Mouse (Mus musculus): Measurements from ENCODE around the gene 5330417C22Rik. TPM values are rescaled to one million over a fixed set of nuclear protein-coding genes. Genes with fewer than 3 reads are reported as not detected.
A peak's percentile ranks its signal among the peaks of the same experiment; 100 is the strongest.
"Not testable (repeated sequence)": the region's sequence is repeated elsewhere in the genome, so short reads cannot be mapped to it uniquely, and the experiment has no call there.

5330417C22Rik gene
- polyA plus RNA-seq, 2 experiments: 0.11 to 0.17 TPM

DNA sequence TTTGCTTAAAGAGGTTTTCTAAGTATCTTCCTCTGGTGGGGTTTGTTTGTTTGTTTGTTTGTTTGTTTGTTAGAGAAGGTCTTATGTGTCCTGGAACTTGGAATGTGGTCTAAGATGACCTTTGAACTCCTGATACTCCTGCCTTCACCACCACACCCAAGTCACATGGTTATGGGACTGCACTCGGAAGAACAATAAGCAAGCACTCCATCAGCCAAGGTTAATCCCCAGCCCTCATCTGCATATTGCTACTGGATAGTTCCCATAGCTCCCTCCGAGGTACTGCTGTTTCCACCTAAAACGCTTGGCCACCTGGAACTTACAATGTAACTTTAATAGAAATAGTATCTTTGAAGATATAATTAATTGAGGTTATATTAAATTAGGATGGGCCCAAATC, 22.9 kb downstream of the 5330417C22Rik start:
- H3K4me3 ChIP-seq (ENCODE audit: insufficient read depth in 1 of 2, low read depth in 2 of 2, low read length in 2 of 2): no peak overlapping the region
- no peaks in the 10 kb centered on the region for H3K27me3 ChIP-seq (ENCODE audit: control insufficient read depth, insufficient read depth, low read length)
- ATAC-seq (ENCODE audit: insufficient read depth) (no peak), DNase-seq (ENCODE audit: low read depth in 3 of 3, low spot score in 3 of 3) (no peak)
- no peak overlapping the region for H3K4me2 ChIP-seq (ENCODE audit: low read depth)
- TF ChIP-seq EP300 (IDR thresholded peaks at IDR 0.05; ENCODE audit: low read depth): no peak
- WGBS (ENCODE audit: insufficient replicate concordance): 44% methylated on average over 3 of the region's 3 CpGs
- no peak overlapping the region for H3K27ac ChIP-seq
- no peak overlapping the region for H3K9ac ChIP-seq (replicated peaks)
- H3K4me1 ChIP-seq (replicated peaks; ENCODE audit: control insufficient read depth in 2 of 2, insufficient read depth in 2 of 2, low read length in 1 of 2): 0 out of 4 replicates have a peak, but pooled peaks cover 0 to 2% of the 10 kb centered on the region in 2 experiments
- no peaks in the 10 kb centered on the region for H3K9me3 ChIP-seq (ENCODE audit: control insufficient read depth, low read length)
- no peaks in the 10 kb centered on the region for H3K36me3 ChIP-seq (replicated peaks; ENCODE audit: control insufficient read depth, insufficient read depth, low read depth)

DNA sequence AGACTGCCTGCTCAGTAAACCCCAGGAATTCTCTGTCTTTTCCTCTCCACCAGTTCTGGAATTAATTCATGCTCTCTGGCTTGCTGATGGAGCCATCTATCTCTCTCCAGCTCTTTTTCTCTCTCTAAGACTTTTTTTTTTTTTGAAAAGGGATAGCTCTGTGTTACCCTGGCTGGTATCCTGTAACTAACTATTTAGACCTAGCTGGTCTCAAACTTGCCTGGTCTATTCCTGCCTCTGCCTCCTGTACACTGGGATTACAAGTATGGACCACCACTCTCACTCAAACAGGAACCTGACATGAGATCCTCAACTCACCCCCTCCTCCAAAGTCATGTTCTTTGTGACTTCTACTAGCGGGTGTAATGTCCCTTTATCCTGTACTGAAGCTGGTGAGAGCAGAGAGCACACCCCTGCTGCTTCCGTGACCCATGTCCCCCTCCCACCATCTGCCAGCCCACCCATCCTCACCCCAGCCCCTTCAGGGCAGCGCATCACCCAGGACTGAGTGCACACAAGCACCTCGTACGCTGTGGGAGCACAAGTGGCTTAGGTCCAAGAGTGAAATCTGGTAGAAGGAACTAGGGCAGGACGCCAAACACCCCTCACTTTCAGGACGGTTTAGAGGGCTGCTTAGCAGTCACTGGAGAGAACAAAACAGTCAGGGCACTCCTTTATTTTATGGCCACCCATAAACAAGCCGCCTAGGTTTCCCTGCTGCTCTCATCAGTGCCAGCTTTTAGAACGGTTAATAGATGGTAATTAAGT, 25.4 kb downstream of the 5330417C22Rik start:
- H3K9ac ChIP-seq (replicated peaks): no peak overlapping the region
- TF ChIP-seq EP300 (IDR thresholded peaks at IDR 0.05; ENCODE audit: low read depth) (no peak), CTCF (IDR thresholded peaks at IDR 0.05; ENCODE audit: low read depth) (no peak)
- no peak overlapping the region for H3K4me3 ChIP-seq (ENCODE audit: insufficient read depth in 1 of 2, low read depth in 2 of 2, low read length in 2 of 2)
- 0 out of 4 replicates have a peak, but pooled peaks cover 0 to 2% of the 10 kb centered on the region in 2 experiments for H3K4me1 ChIP-seq (replicated peaks; ENCODE audit: control insufficient read depth in 2 of 2, insufficient read depth in 2 of 2, low read length in 1 of 2)
- DNase-seq (ENCODE audit: low read depth in 3 of 3, low spot score in 3 of 3) (no peak), ATAC-seq (ENCODE audit: insufficient read depth) (no peak)
- H3K27ac ChIP-seq: no peak overlapping the region
- no peak overlapping the region for H3K4me2 ChIP-seq (ENCODE audit: low read depth)
- no peaks in the 10 kb centered on the region for H3K9me3 ChIP-seq (ENCODE audit: control insufficient read depth, low read length)
- no peaks in the 10 kb centered on the region for H3K36me3 ChIP-seq (replicated peaks; ENCODE audit: control insufficient read depth, insufficient read depth, low read depth)
- H3K27me3 ChIP-seq (ENCODE audit: control insufficient read depth, insufficient read depth, low read length): no peaks in the 10 kb centered on the region
- WGBS (ENCODE audit: insufficient replicate concordance): 30% methylated on average over 9 of the region's 9 CpGs

DNA sequence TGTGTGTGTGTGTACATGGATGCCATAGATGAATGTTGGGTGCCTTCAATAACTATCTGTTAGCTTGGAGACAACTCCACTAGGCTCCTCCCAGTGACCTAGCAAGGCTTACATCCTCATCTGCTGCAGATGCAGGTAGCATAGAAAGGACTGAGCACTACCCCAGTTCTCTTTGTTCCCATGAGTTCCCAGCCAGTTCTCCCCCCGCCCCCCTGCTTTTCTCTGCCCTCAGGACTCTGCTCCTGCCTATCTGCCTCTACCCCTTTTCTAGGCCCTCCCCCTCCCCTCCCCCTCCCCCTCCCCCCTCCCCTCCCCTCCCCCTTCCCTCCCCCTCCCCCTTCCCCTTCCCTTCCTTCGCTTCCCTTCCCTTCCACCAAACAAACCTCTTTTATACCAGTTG, 26.2 kb downstream of the 5330417C22Rik start:
- H3K36me3 ChIP-seq (replicated peaks; ENCODE audit: control insufficient read depth, insufficient read depth, low read depth): no peaks in the 10 kb centered on the region
- 0 out of 4 replicates have a peak, but pooled peaks cover 0 to 2% of the 10 kb centered on the region in 2 experiments for H3K4me1 ChIP-seq (replicated peaks; ENCODE audit: control insufficient read depth in 2 of 2, insufficient read depth in 2 of 2, low read length in 1 of 2)
- no peak overlapping the region for H3K9ac ChIP-seq (replicated peaks)
- H3K4me3 ChIP-seq (ENCODE audit: insufficient read depth in 1 of 2, low read depth in 2 of 2, low read length in 2 of 2): no peak overlapping the region
- no peaks in the 10 kb centered on the region for H3K9me3 ChIP-seq (ENCODE audit: control insufficient read depth, low read length)
- no peak for ATAC-seq (ENCODE audit: insufficient read depth)
- H3K27me3 ChIP-seq (ENCODE audit: control insufficient read depth, insufficient read depth, low read length): no peaks in the 10 kb centered on the region
- no peak overlapping the region for H3K4me2 ChIP-seq (ENCODE audit: low read depth)
- DNase-seq (ENCODE audit: low read depth in 3 of 3, low spot score in 3 of 3): no peak
- H3K27ac ChIP-seq: no peak overlapping the region
- WGBS (ENCODE audit: insufficient replicate concordance): 39% methylated on average over 2 of the region's 2 CpGs
- TF ChIP-seq EP300 (IDR thresholded peaks at IDR 0.05; ENCODE audit: low read depth): no peak

DNA sequence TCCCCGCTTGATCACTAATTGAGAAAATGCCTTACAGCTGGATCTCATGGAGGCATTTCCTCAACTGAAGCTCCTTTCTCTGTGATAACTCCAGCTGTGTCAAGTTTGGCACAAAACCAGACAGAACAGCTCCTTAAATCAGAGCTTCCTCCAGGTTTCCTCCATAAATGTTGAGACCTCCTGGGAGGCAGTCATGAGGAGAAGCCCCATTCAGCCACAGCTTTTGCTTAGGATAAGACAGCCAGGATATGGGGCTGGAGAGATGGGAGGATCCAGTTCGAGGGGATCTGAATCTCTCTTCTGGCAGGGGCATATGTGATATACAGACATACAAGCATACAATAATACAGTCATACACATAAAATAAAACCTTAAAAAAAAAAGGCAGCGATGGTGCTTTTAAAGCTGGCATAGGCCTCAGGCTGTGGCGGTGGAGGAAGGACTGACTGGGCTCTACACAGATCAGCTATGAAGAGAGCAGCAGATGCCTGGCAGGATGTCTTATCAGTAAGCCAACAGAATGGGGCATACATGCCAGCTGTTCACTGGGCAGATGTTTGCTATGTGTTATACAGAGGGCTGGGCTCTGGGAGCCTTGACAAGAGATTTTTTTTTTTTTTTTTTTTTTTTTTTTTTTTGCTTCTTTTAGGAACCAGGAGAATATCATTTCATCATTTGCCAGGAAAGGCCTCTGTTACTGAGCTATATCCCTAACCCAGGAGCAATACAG, 27.4 kb downstream of the 5330417C22Rik start:
- TF ChIP-seq CTCF (IDR thresholded peaks at IDR 0.05; ENCODE audit: low read depth): no peak
- TF ChIP-seq EP300 (IDR thresholded peaks at IDR 0.05; ENCODE audit: low read depth): peak; percentile 63
- no peaks in the 10 kb centered on the region for H3K27me3 ChIP-seq (ENCODE audit: control insufficient read depth, insufficient read depth, low read length)
- no peaks in the 10 kb centered on the region for H3K36me3 ChIP-seq (replicated peaks; ENCODE audit: control insufficient read depth, insufficient read depth, low read depth)
- H3K27ac ChIP-seq: no peak overlapping the region
- no peak overlapping the region for H3K4me3 ChIP-seq (ENCODE audit: insufficient read depth in 1 of 2, low read depth in 2 of 2, low read length in 2 of 2)
- no peak overlapping the region for H3K4me2 ChIP-seq (ENCODE audit: low read depth)
- peak; percentile 16 to 39 (median 22) for DNase-seq (ENCODE audit: low read depth in 3 of 3, low spot score in 3 of 3)
- WGBS (ENCODE audit: insufficient replicate concordance): 56% methylated on average over 4 of the region's 4 CpGs
- 0 out of 4 replicates have a peak, but pooled peaks cover 0 to 2% of the 10 kb centered on the region in 2 experiments for H3K4me1 ChIP-seq (replicated peaks; ENCODE audit: control insufficient read depth in 2 of 2, insufficient read depth in 2 of 2, low read length in 1 of 2)
- peak; percentile 83 for ATAC-seq (ENCODE audit: insufficient read depth)
- H3K9me3 ChIP-seq (ENCODE audit: control insufficient read depth, low read length): no peaks in the 10 kb centered on the region
- H3K9ac ChIP-seq (replicated peaks): no peak overlapping the region

DNA sequence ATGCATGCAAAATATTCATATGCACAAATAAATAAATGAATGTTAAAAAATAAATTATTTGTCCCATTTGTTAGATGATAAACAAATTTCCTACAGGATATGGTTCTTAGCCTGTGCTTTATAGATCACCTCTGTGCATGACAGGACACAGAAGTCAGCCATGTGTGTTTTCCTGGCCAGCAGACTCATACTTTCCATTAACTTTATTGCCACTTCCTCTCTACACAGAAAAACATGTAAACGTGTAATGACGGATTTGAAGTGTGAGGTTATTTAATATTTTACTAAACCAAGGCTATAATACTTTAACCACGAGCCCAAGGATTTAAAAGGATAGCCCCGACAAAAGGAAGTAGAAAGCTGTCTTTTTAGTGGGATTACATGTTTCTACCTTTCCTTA, 32.4 kb downstream of the 5330417C22Rik start:
- Histone ChIP-seq H3K9me3 (ENCODE audit: control insufficient read depth, low read length) (no peaks in the 10 kb centered on the region), H3K9ac (replicated peaks) (no peak overlapping the region), H3K4me1 (replicated peaks; ENCODE audit: control insufficient read depth in 2 of 2, insufficient read depth in 2 of 2, low read length in 1 of 2) (0 out of 4 replicates have a peak, but pooled peaks cover 0 to 2% of the 10 kb centered on the region in 2 experiments), H3K27ac (no peak overlapping the region), H3K36me3 (replicated peaks; ENCODE audit: control insufficient read depth, insufficient read depth, low read depth) (no peaks in the 10 kb centered on the region), H3K4me3 (ENCODE audit: insufficient read depth in 1 of 2, low read depth in 2 of 2, low read length in 2 of 2) (no peak overlapping the region), H3K4me2 (ENCODE audit: low read depth) (no peak overlapping the region), H3K27me3 (ENCODE audit: control insufficient read depth, insufficient read depth, low read length) (no peaks in the 10 kb centered on the region)
- no peak for ATAC-seq (ENCODE audit: insufficient read depth)
- no peak for TF ChIP-seq CTCF (IDR thresholded peaks at IDR 0.05; ENCODE audit: low read depth)
- no peak for TF ChIP-seq EP300 (IDR thresholded peaks at IDR 0.05; ENCODE audit: low read depth)
- no peak for DNase-seq (ENCODE audit: low read depth in 3 of 3, low spot score in 3 of 3)
- 54% methylated on average over 4 of the region's 4 CpGs for WGBS (ENCODE audit: insufficient replicate concordance)

DNA sequence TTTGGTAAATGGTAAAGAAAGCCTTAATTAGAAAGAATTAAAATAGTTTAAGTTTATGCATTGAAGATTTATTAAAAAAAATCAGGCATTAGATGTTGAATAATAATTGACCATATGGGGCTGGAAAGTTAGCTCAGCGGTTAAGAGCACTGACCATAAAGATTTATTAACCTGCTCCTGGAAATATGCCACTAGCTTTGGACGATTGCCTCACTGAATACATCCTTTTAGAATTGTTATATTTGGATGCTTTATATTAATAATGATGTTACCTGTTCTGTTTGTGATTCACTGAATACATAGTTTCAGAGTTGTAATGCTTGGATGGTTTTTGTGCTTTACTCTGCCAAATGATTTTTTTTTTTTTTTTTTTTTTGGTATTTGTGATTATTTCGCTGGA, 34.9 kb downstream of the 5330417C22Rik start:
- not testable (repeated sequence) for H3K4me2 ChIP-seq (ENCODE audit: low read depth); ATAC-seq (ENCODE audit: insufficient read depth)

More for the DNA sequence above, 34.9 kb downstream of the 5330417C22Rik start:
- H3K9me3 ChIP-seq (ENCODE audit: control insufficient read depth, low read length); H3K4me3 ChIP-seq (ENCODE audit: insufficient read depth in 1 of 2, low read depth in 2 of 2, low read length in 2 of 2); H3K27ac ChIP-seq; H3K4me1 ChIP-seq (replicated peaks; ENCODE audit: control insufficient read depth in 2 of 2, insufficient read depth in 2 of 2, low read length in 1 of 2); DNase-seq (ENCODE audit: low read depth in 3 of 3, low spot score in 3 of 3); H3K9ac ChIP-seq (replicated peaks); H3K36me3 ChIP-seq (replicated peaks; ENCODE audit: control insufficient read depth, insufficient read depth, low read depth); H3K27me3 ChIP-seq (ENCODE audit: control insufficient read depth, insufficient read depth, low read length): not testable (repeated sequence)
- 65% methylated on average over 3 of the region's 3 CpGs for WGBS (ENCODE audit: insufficient replicate concordance)
